Mouse (Mus musculus) layer of hippocampus, adult 6 months (tissue): ENCODE measurements around the gene Sspo. TPM values are rescaled to one million over a fixed set of nuclear protein-coding genes. Genes with fewer than 3 reads are reported as not detected.

Source experiments
- long read RNA-seq, 2 experiments: library from polyadenylated mRNA; unstranded; transcript quantifications; one replicate each; pipeline ENCODE4 v2.0.0; 2019 to 2020
- microRNA-seq: library from miRNA; unstranded; fragments of <30 nt; microRNA quantifications from one replicate; pipeline ENCODE4 v1.2.0, GENCODE M21; 2020
- polyA plus RNA-seq: library from polyadenylated mRNA; unstranded; fragments of <200 nt; fragmentation: Nextera tagmentation; gene quantifications from 2 replicates; pipeline ENCODE4 v1.2.3, GENCODE M21; 2021

Gene Sspo
- 0.15 and 0.28 TPM in 2 replicates for polyA plus RNA-seq
- long read RNA-seq, experiment 1, partial matches to known transcripts = 1 of 1 reads
- long read RNA-seq, experiment 1, other reads (novel, unspliced or antisense) = 0 of 1 reads
- long read RNA-seq, experiment 2 = 0 reads

GRCm38 (mm10) chr6:48447929-48448328, at the start of gene Sspo:
Gene Sspo, plus strand, starts transcription at chr6:48448229.

DNA sequence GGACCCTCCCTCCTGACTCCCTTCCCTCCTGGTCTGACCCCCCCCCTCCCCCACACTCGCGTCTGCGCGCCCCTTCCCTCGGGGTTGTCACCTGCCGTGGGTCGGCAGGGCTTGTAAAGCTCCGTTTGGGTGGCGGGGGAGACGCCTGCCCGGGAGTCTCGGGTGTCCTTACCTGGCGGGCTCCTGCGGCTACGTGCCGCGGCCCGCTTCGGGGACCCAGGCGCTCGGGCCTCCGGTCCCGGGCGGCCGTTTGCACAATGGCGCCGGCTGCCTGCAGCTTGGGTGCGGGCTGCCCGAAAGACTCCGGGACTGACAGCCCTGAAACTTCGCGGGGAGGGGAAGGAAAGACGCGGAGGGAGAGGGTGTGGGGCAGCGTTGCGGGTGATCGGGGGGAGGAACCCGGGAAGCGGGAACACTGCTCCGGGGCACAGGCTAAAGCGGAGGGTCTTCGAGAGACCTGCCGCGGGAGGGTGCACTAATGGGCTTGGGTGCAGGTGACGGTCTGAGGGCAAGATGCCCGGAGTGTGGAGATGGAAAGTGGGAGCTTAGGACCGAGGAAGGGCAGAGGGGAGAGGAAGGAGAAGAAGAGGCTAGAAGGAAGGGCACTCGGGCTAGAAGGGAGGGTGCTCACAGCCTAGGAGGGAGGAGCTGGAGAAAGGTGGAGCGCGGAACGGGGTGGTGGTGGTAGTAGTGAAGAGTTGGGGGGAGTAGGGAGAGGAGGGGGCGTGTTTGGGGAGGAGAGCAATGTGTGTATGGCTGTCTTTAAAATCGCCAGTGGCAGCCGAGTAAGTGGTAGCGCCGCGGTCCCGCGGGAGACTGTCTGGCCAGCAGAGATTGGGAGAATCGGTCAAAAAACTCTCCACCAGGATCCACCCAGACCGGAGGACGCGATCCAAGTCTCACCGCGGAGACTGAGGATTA, 2.6 kb upstream of the Sspo start, which contains the start of gene Zfp467:
Gene Zfp467 (minus strand): TSS at position 645 of the 921 bp plus-strand sequence.

DNA sequence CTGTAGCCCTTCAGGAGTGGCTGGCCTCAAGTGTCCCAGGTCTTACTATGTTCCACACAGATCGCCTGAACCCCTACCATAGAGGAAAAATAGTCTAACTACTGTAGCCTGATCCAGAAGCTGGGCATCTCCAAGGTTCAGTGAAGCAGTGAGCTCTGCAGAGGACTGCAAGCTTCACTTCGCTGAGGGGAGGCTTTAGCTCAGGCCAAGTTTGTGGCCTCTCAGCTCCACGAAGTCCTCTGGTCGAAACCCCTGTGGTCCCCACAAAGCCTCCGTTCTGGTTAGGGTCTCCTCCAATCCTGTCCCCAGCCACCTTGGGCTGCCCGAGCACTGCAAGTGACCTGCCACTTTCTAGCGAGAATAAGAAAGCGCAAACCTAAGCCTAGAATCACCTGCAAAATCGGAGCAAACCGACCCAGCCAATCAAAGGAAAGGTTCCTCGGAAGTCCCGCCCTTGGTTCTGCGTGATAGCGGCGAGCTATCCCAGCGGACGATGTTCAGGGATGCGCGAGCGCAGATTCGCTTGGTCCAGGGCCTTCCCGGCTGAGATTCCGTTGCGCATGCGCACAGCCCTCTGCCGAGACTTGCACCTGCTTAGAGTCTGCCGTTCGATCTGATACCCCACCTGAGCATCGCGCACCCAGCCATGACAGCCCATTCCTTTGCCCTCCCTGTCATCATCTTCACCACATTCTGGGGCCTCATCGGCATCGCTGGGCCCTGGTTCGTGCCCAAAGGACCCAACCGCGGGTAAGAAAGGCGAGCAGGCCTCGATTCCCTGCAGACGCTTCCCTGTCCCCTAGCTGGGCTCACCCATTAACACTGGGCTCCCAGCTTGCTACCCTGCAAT, 89.3 kb downstream of the Sspo start, which contains the start of gene Atp6v0e2:
Gene Atp6v0e2 (plus strand): TSS at position 511 of the 850 bp plus-strand sequence.

Small RNA genes lying within 50 kb of the gene (microRNA-seq; reads per million reads assigned to microRNA genes)
- not detected for gene Gm24325

Other genes starting within 250 kb of the Sspo start
- gene Krba1, start 52.6 kb upstream of the Sspo start, polyA plus RNA-seq = 4.3 and 4.4 TPM in 2 replicates
- 29.2 and 31.4 TPM in 2 replicates for gene Zfp467, start 2.4 kb upstream of the Sspo start, polyA plus RNA-seq
- gene Atp6v0e2, start 89.4 kb downstream of the Sspo start, polyA plus RNA-seq = 721 and 840 TPM in 2 replicates
- 30.6 and 38.0 TPM in 2 replicates for gene Lrrc61, start 106.6 kb downstream of the Sspo start, polyA plus RNA-seq
- gene Rarres2, start 124.6 kb downstream of the Sspo start, polyA plus RNA-seq = 55.9 and 70.3 TPM in 2 replicates
- not detected in 2 replicates for gene Gm45021, start 141.4 kb downstream of the Sspo start, polyA plus RNA-seq
- gene Repin1, start 145.7 kb downstream of the Sspo start, polyA plus RNA-seq = 18.9 and 20.9 TPM in 2 replicates
- gene Gm44965, start 145.7 kb downstream of the Sspo start, polyA plus RNA-seq = not detected in 2 replicates
- gene Zfp775, start 153.8 kb downstream of the Sspo start, polyA plus RNA-seq = 5.7 and 6.3 TPM in 2 replicates
- gene AI854703, start 178.5 kb downstream of the Sspo start, polyA plus RNA-seq = 9.4 and 11.7 TPM in 2 replicates
- 0.09 TPM in 1 of 2 replicates, not detected in the other for gene Gimap8, start 199.0 kb downstream of the Sspo start, polyA plus RNA-seq
- 0.26 and 0.59 TPM in 2 replicates for gene Gimap9, start 227.9 kb downstream of the Sspo start, polyA plus RNA-seq
- 0.21 TPM in 1 of 2 replicates, not detected in the other for gene Gimap4, start 236.3 kb downstream of the Sspo start, polyA plus RNA-seq